Mouse (Mus musculus) olfactory bulb, adult 2 months (tissue): ENCODE measurements around the gene Capn5. TPM values are rescaled to one million over a fixed set of nuclear protein-coding genes. Genes with fewer than 3 reads are reported as not detected.

Experiments used
- H3K27ac ChIP-seq: fragments of 200-500 bp; 2 replicates; pipeline ENCODE4 v1.5.1; 2012; ENCODE audit warnings: low read depth, low read length; ENCODE audit not compliant: insufficient read depth
- H3K4me1 ChIP-seq: fragments of 200-500 bp; 2 replicates; pipeline ENCODE4 v1.6.1; 2012; ENCODE audit warnings: low read length; ENCODE audit not compliant: control insufficient read depth, insufficient read depth
- H3K4me3 ChIP-seq: fragments of 200-500 bp; 2 replicates; pipeline ENCODE4 v1.5.1; 2012; ENCODE audit warnings: mild to moderate bottlenecking, low read depth, low read length, moderate library complexity; ENCODE audit not compliant: insufficient read depth
- CTCF ChIP-seq: fragments of 200-500 bp; IDR thresholded peaks from 2 replicates; pipeline ENCODE4 v1.5.1; 2012; ENCODE audit warnings: low read depth, mild to moderate bottlenecking, low read length, moderate library complexity; ENCODE audit not compliant: insufficient read depth
- POLR2A ChIP-seq: fragments of 200-500 bp; IDR thresholded peaks from 2 replicates; pipeline ENCODE4 v1.6.1; 2012; ENCODE audit warnings: mild to moderate bottlenecking, low read depth, low read length, moderate library complexity; ENCODE audit not compliant: insufficient read depth
- WGBS: fragments of 180-500 bp; shearing (Covaris S2); methylation state at CpG from one replicate; pipeline ENCODE4 v1.1.7; 2018; 5-methylcytosine and 5-hydroxymethylcytosine counted together
- polyA plus RNA-seq: library from polyadenylated mRNA; stranded (reverse); fragments of >200 nt; gene quantifications from 2 replicates; pipeline ENCODE4 v1.2.4, GENCODE M21; 2012; ENCODE audit warnings: low replicate concordance; ENCODE audit not compliant: missing spikeins, insufficient read depth, insufficient read length

Capn5 gene
- polyA plus RNA-seq, 1 experiment, result not detected

DNA sequence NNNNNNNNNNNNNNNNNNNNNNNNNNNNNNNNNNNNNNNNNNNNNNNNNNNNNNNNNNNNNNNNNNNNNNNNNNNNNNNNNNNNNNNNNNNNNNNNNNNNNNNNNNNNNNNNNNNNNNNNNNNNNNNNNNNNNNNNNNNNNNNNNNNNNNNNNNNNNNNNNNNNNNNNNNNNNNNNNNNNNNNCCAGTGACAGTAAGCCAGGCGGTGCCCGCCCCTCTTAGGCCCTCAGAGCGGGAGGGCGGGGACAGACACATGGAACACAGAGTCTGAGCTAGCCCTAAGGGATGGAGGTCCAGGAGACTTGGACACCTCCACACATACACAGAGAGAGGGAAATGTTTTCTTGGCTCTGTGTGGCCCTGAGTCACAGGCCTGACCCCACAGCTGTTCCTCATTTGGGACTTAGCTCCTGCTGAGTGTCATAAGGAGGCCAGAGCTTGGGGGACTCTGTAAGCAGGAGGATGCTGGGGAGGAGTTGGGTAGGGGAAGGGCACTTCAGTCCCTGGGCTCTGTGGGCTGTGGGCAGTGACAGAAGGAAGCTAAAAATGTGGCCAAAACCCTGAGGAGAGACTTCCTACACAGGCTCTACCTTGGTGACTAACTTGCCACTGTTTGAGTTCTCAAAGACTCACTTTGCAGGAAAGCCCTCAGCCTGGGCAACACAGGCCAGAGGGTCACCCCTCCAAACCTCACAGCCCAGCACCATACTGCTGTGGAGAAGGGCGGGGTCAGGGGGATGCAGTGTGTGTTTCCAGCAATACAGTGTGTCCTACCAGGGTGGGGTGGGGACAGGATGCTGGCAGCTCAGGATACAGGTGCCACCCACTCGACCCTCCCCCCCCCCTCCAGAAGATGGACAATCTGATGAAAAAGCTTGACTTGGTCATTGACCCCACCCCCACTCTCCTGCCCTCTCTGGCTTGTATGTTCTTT, 6.7 kb downstream of the Capn5 start:
- no peak overlapping the region for H3K4me3 ChIP-seq
- H3K4me1 ChIP-seq, result peaks cover 15% of the 10 kb centered on the region
- no peak for TF ChIP-seq CTCF
- no peak for TF ChIP-seq POLR2A
- H3K27ac ChIP-seq, result 0 out of 2 replicates have a peak overlapping the region, but pooled peaks have one; percentile 12
- 73% methylated on average over 6 of the region's 6 CpGs for WGBS

DNA sequence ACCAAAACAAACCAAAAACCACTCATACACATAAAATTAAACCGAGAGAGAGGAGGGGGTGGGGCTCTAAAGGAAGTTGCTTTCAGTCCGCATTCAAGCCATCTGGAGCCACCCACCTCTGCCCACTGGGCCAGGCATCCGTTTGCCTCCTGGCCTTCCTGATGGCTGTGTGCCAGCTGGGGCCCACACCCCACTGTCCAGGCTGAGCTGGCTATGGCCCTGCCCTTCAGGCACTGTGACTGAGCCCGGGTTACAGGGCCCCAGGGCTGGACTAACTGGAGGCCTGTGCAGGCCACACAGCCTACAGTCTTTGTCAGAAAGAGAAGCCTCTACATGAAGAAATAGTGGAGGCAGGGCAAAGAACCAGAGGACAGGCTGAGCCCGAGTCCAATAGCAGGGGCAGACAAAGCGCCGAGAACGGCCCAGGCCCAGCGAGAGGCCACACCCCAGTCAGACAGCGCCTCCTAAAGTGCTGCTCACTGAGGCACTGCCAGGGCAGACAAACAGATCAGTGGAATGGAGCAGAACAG, 13.0 kb downstream of the Capn5 start:
- 60% methylated on average over 10 of the region's 10 CpGs for WGBS
- no peak for TF ChIP-seq POLR2A
- no peak for TF ChIP-seq CTCF
- Histone ChIP-seq H3K27ac (no peak overlapping the region), H3K4me1 (peaks cover 14% of the 10 kb centered on the region), H3K4me3 (no peak overlapping the region)

DNA sequence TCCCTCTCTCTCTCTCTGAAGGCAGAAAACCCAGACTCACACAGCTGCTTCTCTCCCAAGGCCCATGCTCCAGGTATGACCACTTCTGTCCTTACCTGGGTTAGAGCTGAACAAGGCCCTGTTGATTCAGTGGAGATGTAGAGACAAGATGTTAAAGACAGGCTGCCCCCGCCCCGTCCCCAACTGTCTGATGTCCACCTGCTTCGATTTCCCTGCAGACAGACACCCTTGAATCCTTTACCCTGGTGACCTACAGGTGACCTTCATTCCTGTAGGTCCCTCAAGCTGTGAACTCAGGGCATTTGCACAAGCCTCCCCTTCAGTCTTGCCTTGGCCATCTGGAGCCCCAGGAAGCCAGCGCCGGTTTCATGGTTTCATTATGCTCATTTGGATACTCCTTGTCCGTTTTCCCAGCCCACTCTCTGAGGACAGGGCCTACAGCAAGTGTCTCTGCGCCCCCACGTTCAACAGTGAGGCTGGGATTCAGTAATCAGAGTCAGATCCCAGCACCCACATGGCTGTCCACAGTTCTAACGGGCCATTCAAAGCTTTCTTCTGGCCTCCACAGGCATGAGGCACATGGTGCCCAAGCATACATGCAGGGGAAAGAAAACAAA, 13.6 kb downstream of the Capn5 start:
- WGBS, result 80% methylated on average over 9 of the region's 9 CpGs
- no peak overlapping the region for H3K27ac ChIP-seq
- TF ChIP-seq CTCF (no peak), POLR2A (no peak)
- H3K4me3 ChIP-seq, result no peak overlapping the region
- peaks cover 16% of the 10 kb centered on the region for H3K4me1 ChIP-seq

DNA sequence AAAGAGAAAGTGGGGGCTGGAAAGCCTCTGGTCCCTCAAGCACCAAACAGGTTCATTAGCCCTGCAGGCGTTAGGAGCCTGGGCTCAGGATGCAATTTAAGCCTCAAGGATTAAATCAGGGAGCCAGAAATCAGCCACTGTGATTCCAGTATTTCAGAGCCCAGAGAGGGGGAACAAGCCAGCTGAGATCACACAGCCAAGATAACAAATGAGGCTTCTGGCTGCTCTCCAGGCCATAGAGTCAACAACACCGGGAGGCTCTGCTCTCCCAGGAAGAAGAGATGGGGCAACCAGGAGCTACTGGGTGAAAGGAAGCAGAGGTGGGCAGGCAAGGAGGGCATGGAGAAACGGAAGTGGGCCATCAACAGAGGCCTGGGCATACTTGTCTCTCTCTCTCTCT, 14.4 kb downstream of the Capn5 start:
- WGBS, result 69% methylated on average over 3 of the region's 3 CpGs
- no peak overlapping the region for H3K27ac ChIP-seq
- TF ChIP-seq CTCF (no peak), POLR2A (no peak)
- H3K4me3 ChIP-seq, result no peak overlapping the region
- peaks cover 16% of the 10 kb centered on the region for H3K4me1 ChIP-seq

DNA sequence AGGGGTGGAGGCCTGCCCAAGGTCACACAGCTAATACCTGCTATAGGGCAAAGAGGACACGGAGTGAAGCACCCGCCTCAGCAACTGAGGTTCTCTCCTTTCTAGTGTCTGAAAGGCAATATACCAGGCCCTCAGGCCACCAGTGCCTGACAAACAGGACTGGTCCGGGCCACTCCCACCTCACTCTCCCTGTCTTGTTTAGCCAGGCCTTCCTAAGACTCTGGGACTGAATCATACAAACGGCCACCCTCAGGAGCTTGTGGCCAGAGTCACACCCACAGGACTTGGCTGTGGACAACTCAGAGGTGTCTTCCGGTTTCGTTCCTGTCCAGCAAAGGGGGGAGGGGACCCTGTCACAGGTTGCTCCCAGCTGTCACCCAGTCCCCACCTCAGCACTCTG, 15.8 kb downstream of the Capn5 start:
- no peak for TF ChIP-seq CTCF
- TF ChIP-seq POLR2A, result no peak
- no peak overlapping the region for H3K4me3 ChIP-seq
- H3K4me1 ChIP-seq, result peaks cover 16% of the 10 kb centered on the region
- WGBS, result 91% methylated on average over 6 of the region's 6 CpGs
- no peak overlapping the region for H3K27ac ChIP-seq

DNA sequence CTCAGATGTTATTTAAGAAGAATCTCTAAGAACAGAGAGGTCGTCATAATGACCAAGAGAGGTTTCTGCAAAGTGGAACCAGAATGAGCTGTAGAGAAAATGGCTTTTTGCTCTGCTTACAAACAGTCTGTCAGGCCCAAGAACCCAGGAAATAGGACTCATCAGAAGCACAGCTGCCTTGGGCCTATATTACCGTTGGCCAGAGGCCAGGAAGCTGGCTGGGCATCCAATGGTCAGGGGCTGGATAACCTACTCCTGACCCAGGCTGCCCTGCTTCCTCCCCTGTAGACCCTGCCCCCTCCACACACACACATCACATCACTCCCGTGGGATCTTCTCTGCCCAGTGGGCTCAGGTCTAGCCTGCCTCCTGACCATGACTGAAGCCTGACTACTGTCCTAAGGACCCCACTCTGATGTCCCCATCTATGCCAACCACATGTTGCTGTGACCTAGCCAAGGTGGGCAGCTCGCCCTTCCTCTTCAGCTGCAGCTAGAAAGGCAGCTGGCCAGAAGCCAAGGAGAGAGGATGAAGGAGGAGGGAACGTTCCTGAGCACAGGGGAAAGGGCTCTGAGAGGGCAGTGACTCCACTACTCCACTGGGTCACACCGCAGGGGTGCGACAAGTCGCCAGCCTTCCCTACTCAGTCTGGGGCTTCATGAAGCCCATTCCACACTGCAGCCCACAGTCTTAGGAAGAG, 17.9 kb downstream of the Capn5 start:
- no peak overlapping the region for H3K27ac ChIP-seq
- TF ChIP-seq POLR2A (no peak), CTCF (no peak)
- 65% methylated on average over 8 of the region's 8 CpGs for WGBS
- peaks cover 26% of the 10 kb centered on the region for H3K4me1 ChIP-seq
- H3K4me3 ChIP-seq, result no peak overlapping the region

DNA sequence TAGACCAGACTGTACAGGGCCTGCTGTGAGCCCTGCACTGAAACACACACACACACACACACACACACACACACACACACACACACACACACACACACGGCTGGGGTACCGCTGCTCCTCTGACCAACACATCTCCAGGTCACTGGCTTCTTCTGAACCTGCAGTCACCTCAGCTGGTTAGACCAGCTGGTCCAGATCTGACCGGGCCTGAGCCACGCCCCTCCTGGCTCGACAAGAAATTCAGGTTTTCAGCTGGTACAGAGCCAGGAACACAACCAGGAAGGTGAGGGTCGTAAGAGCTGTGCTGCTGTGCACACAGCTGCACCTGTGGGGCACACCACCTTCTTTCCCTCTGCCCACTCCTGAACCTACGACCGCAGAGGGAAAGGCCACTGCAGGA, 19.6 kb downstream of the Capn5 start:
- TF ChIP-seq CTCF (no peak), POLR2A (no peak)
- WGBS, result 80% methylated on average over 8 of the region's 8 CpGs
- no peak overlapping the region for H3K4me3 ChIP-seq
- H3K27ac ChIP-seq, result no peak overlapping the region
- peaks cover 26% of the 10 kb centered on the region for H3K4me1 ChIP-seq

DNA sequence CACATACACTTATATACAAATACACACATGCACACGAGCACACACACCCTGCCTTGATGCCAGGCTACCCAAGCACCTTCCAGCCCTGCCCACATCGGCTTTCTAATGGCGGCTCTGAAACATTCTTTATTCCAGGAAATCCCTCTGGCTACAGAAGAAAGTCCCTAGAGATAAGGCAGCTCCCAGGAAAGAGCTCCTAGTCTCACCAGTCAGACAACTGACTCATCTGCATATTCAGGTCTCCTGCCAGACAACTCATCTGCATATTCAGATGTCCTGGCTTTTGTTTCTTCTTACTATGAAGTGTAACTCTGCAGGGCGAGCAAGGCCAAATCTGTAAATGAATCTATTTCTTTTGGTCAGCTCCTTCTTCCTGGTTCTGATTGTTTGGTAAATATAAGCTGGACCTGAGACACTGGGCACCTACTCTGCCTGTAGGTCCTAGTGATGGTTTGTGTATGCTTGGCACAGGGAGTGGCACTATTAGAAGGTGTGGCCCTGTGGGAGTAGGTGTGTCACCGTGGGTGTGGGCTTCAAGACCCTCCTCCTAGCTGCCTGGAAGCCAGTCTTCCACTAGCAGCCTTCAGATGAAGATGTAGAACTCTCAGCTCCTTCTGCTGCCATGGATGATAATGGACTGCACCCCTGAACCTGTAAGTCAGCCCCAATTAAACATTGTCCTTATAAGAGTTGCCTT, 20.3 kb downstream of the Capn5 start:
- TF ChIP-seq CTCF (no peak), POLR2A (no peak)
- H3K27ac ChIP-seq, result no peak overlapping the region
- WGBS, result 59% methylated on average over 5 of the region's 5 CpGs

More for the DNA sequence above, 20.3 kb downstream of the Capn5 start:
- Histone ChIP-seq H3K4me1 (peaks cover 26% of the 10 kb centered on the region), H3K4me3 (no peak overlapping the region)
